Mouse (Mus musculus) liver, embryonic 12.5 days (tissue): Measurements from ENCODE around the gene C1qtnf1. TPM values are rescaled to one million over a fixed set of nuclear protein-coding genes. Genes with fewer than 3 reads are reported as not detected.

Experiments
- ATAC-seq: fragments of 200-750 bp; cut with Nextera tagmentation; 2 replicates; pipeline ENCODE4 v1.8.0; 2017; ENCODE audit warnings: moderate number of reproducible peaks, mild to moderate bottlenecking, moderate library complexity
- H3K27ac ChIP-seq: fragments of 300-500 bp; sonication (generic); 2 replicates; pipeline ENCODE4 v1.5.1; 2016; ENCODE audit warnings: mild to moderate bottlenecking
- H3K27me3 ChIP-seq: fragments of 300-500 bp; sonication (generic); replicated peaks from 2 replicates; pipeline ENCODE4 v1.6.1; 2016; ENCODE audit warnings: mild to moderate bottlenecking, moderate library complexity
- H3K36me3 ChIP-seq: fragments of 300-500 bp; sonication (generic); 2 replicates; pipeline ENCODE4 v1.6.1; 2016; ENCODE audit warnings: mild to moderate bottlenecking, moderate library complexity
- H3K4me1 ChIP-seq: fragments of 300-500 bp; sonication (generic); 2 replicates; pipeline ENCODE4 v1.6.1; 2016
- H3K4me2 ChIP-seq: fragments of 300-500 bp; sonication (generic); 2 replicates; pipeline ENCODE4 v1.6.1; 2016; ENCODE audit warnings: mild to moderate bottlenecking, moderate library complexity
- H3K4me3 ChIP-seq: fragments of 300-500 bp; sonication (generic); 2 replicates; pipeline ENCODE4 v1.5.1; 2016; ENCODE audit warnings: mild to moderate bottlenecking, moderate library complexity
- H3K9ac ChIP-seq: fragments of 300-500 bp; sonication (generic); 2 replicates; pipeline ENCODE4 v1.6.1; 2016; ENCODE audit warnings: mild to moderate bottlenecking, moderate library complexity
- H3K9me3 ChIP-seq: fragments of 300-500 bp; sonication (generic); replicated peaks from 2 replicates; pipeline ENCODE4 v1.6.1; 2016; ENCODE audit warnings: mild to moderate bottlenecking, moderate library complexity
- WGBS: fragments of 180-500 bp; shearing (Covaris S2); methylation state at CpG from one replicate; pipeline ENCODE4 v1.1.7; 2016; ENCODE audit not compliant: insufficient replicate concordance; 5-methylcytosine and 5-hydroxymethylcytosine counted together
- polyA plus RNA-seq: library from polyadenylated mRNA; unstranded; fragments of >200 nt; fragmentation: Nextera tagmentation; extraction: Ambion mirVana; gene quantifications from 2 replicates; pipeline ENCODE4 v1.2.1, GENCODE M21; 2016

The C1qtnf1 gene
- polyA plus RNA-seq, 1 experiment from 2014 or later: 1.8 TPM

DNA sequence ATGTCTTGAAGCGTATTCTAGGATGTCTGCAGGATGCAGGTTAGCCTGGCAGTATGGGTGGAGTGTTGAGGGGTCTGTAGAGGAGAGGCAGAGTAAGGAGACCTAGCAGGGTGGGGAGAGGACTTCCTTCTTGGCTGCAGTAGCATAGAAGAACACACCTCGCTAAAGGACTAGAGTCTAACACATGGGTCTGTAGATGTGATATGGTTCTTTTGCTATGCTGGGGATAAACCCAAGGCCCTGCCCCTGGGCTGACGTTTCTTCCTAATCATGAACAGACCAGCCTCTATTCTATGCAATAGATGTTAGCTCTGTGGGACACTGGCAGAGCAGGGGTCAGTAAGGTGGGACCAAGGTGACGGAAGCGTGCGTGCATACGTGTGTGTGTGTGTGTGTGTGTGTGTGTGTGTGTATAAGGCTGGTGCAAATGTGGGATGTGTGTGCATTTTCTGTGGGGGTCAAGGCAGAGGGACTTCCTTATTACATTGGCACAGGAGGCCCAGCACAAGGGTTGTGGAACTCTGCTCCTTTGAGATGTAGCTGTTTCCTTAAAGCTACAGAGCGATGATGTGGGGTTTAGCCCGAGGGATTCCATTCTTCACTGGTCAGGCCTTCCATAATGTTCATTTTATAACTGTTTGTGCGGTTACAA is 41.6 kb downstream of the C1qtnf1 start:
- Histone ChIP-seq H3K4me1 (peaks cover 47% of the 10 kb centered on the region), H3K27me3 (no peaks in the 10 kb centered on the region), H3K9ac (no peak overlapping the region), H3K27ac (peak overlapping the region; percentile 69; the same call in 1 of the 2 replicates), H3K9me3 (no peaks in the 10 kb centered on the region), H3K4me3 (no peak overlapping the region), H3K4me2 (0 out of 2 replicates have a peak overlapping the region, but pooled peaks have one; percentile 21), H3K36me3 (no peaks in the 10 kb centered on the region)
- no peak for ATAC-seq
- 67% methylated on average over 10 of the region's 10 CpGs for WGBS

DNA sequence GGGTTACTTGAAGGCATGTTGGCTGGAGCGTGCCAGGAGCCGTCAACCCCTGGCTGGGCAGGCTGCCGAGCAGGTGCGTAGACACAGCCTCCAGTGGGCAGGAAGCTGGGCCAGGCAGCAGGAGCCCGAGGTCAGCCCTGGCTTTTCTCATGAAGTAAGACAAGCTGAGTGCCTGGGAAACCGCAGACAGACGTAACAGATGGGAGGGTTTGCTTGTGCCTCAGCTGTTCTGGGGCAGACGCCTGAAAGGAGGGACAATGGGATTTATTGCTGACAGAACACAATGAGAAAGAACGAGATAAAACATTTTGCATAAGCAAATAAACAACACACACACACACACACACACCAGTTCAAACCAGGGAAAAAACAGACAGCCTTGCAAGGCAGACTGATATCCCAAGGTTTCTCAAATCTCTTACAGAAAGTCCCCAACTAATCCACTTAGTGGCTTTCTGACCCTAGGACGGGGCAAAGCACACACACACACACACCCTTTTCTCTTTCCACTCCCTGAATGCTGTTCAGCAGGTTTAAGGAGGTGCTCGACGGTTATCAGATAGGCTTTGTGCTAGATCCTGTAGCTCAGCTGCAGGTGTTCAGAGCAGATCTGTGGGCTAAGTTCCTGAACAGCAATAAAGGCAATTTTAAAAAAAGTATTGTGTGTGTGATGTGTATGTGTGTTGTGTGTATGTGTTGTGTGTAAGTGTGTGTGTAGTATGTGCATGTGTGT is 42.4 kb downstream of the C1qtnf1 start:
- H3K36me3 ChIP-seq: no peaks in the 10 kb centered on the region
- peak; percentile 83 for ATAC-seq
- peak overlapping the region; percentile 69 for H3K27ac ChIP-seq
- H3K9me3 ChIP-seq: no peaks in the 10 kb centered on the region
- WGBS: 33% methylated on average over 12 of the region's 12 CpGs
- no peak overlapping the region for H3K4me3 ChIP-seq
- peak overlapping the region; percentile 18; the same call in 1 of the 2 replicates for H3K9ac ChIP-seq
- H3K4me2 ChIP-seq: peak overlapping the region; percentile 21
- H3K4me1 ChIP-seq: peaks cover 53% of the 10 kb centered on the region
- no peaks in the 10 kb centered on the region for H3K27me3 ChIP-seq

DNA sequence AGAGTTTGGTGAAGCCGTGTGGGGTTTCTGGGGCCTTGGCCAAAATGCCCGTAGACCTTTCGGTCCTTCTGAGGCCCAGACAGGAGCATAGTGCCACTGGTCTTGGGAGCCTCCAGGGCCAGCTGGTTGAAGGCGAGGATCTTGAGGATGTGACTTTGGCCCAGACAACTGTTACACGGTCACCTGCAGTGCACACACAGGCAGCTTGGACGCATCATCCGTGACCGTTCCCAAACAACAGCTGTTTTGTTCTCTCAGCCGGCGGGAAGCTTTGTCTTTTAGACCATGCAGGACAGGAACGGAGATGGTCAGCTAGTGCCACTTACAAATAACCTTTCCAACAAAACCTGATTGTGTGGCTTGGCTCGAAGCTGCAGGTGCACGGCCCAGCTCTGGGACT is 43.7 kb downstream of the C1qtnf1 start:
- Histone ChIP-seq H3K4me3 (no peak overlapping the region), H3K9ac (no peak overlapping the region), H3K36me3 (no peaks in the 10 kb centered on the region), H3K27ac (no peak overlapping the region), H3K27me3 (no peaks in the 10 kb centered on the region), H3K9me3 (no peaks in the 10 kb centered on the region), H3K4me1 (peaks cover 59% of the 10 kb centered on the region), H3K4me2 (no peak overlapping the region)
- 86% methylated on average over 13 of the region's 13 CpGs for WGBS
- no peak for ATAC-seq

DNA sequence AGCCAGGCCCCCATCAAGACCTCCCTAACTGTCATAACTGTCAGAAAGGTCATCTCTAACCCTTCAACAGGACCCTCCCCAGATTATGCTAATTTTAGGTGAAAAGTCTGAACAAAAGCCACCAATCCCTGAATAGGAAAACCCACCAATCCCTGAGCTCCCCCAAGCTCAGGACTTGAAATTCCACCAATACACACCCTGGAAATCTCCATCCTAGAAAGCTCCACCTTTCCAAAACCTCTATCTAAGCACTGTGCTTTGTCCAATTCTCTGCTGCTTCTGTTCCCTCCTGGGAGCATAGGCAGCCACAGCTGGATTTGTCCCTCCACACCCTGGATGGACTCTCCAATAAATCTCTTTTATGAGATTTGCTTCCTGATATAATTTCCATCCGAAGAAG is 45.2 kb downstream of the C1qtnf1 start:
- no peak overlapping the region for H3K4me3 ChIP-seq

DNA sequence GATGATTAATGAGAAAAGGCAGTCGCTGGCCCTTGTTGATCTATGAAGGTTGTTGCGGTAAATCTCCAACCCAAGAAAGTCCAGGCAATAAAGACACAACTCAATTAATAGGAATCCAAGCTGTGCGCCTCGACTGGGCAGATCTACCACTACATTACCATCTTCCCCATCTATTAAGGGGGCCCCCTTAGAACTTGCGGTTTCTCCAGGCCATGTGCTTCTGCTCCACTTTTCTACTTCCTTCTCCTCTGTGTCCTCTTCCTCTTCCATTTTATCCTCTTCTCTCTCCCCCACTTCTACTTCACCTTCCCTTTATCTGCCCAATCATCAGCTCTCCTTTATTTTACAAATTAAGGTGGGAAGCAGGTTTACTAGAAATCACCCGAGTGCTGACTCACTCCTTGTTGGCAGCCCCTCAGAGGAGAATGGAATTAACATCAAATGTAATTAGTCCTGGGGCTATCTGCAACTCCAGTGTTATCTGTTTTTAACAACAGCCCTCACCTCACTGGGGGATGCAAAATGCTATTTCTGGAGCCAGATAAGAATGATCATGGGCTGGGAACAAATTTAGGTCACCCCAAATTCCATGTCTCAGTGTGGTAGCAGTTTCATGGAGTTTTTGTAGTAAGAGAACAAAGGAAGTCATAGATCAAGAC is 46.0 kb downstream of the C1qtnf1 start:
- 47% methylated on average over 6 of the region's 6 CpGs for WGBS
- H3K4me2 ChIP-seq: peak overlapping the region; percentile 17
- peaks cover 68% of the 10 kb centered on the region for H3K4me1 ChIP-seq

More for the DNA sequence above, 45.2 kb downstream of the C1qtnf1 start:
- Histone ChIP-seq H3K27me3 (no peaks in the 10 kb centered on the region), H3K9ac (no peak overlapping the region), H3K9me3 (no peaks in the 10 kb centered on the region), H3K27ac (peak overlapping the region; percentile 59; the same call in 1 of the 2 replicates), H3K36me3 (no peaks in the 10 kb centered on the region), H3K4me1 (peaks cover 64% of the 10 kb centered on the region), H3K4me2 (peak overlapping the region; percentile 17; the same call in 1 of the 2 replicates)
- no peak for ATAC-seq
- WGBS: 79% methylated on average over 1 of the region's 1 CpGs

DNA sequence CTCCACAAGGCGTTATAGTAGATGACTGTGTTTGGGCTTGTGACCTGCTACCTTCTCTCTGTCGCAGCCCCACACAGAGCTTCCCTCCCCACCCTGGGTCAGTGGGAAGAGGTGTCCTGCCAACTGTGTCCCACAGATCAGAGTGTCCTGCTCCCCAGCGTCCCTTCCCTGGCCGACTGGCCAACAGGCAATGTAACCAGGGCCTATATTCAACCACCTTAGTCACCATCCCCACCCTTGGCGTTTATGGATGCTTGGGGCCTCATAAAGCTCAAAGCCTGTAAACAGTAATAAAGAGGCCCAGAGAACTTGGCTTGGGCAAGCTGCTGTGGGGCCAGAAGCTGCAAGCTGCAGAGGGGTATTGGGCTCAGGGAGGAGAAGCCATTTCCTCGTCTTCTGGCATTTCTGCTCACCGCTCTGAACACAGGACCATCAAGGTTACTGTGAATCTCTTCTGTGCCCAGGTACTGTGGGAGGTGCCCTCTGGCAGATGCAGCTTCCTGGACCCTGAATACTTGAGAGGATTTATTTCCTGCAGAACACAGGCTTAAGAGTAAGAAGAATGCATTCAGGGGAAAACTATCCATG is 47.6 kb downstream of the C1qtnf1 start:
- WGBS: 77% methylated on average over 7 of the region's 7 CpGs
- Histone ChIP-seq H3K27me3 (no peaks in the 10 kb centered on the region), H3K27ac (no peak overlapping the region; the same call in 1 of the 2 replicates), H3K9ac (no peak overlapping the region), H3K4me1 (peaks cover 54% of the 10 kb centered on the region), H3K4me3 (no peak overlapping the region), H3K4me2 (no peak overlapping the region), H3K9me3 (no peaks in the 10 kb centered on the region), H3K36me3 (peaks cover 15% of the 10 kb centered on the region)
- no peak for ATAC-seq

More for the DNA sequence above, 46.0 kb downstream of the C1qtnf1 start:
- Histone ChIP-seq H3K9me3 (no peaks in the 10 kb centered on the region), H3K4me3 (no peak overlapping the region), H3K9ac (no peak overlapping the region), H3K36me3 (peaks cover 3% of the 10 kb centered on the region), H3K27ac (peak overlapping the region; percentile 59), H3K27me3 (no peaks in the 10 kb centered on the region)
- no peak for ATAC-seq

DNA sequence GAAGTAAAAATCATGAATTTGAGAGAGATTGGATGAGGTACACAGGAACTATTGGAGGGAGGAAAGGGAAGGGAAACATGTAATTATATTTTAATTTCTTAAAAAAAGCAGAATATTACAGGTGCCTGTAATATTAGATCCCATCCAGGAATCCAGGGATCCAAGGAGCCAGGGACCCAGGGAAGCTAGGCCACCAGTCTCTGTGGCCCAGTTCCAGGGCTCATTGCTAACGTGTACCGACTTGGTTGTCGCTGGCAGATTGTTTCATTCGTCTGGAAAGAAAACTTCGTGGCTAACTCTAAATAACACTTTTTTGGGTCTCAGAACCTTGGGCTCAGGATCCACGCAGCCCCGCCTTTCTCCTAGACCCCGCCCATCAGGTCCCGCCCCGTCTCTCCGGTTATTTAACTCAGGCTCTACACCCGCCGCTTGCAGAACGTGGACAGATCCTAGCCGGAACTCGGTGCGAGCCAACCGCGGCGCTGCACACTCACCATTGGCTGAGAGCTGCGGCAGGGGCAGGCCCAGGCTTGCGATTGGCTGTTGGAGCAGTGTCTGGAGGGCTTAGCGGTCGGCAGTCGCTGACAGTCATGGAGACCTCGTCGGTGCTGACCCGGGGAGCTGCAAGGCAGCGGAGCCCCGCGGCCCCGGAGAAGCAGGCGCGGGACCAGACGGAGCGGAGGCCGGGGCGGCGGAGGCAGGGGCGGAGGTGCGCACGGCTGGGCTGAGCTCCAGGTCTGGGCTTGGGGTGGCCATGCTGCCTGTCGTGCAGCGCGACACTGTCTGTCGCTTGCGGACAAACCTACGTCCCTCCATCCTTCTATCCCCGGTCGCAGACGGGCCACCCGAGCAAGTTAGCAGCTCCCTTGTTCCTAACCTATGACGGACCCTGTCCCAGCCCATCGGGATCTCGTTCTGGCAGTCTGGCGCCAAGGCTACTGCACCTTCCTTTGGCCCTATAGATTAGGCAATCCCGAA is 48.7 kb downstream of the C1qtnf1 start, which contains the start of gene Engase:
Engase (plus strand) TSS at position 434 of the 978 bp plus-strand sequence.
- WGBS: 1% methylated on average over 57 of the region's 57 CpGs
- peak within 1 kb of the TSS; percentile 70 for H3K27ac ChIP-seq
- ATAC-seq: peak; percentile 99
- H3K4me3 ChIP-seq: peak within 1 kb of the TSS; percentile 76
- H3K9me3 ChIP-seq: no peaks in the 10 kb centered on the region
- H3K4me1 ChIP-seq: peaks cover 46% of the 10 kb centered on the region
- H3K27me3 ChIP-seq: no peaks in the 10 kb centered on the region
- H3K9ac ChIP-seq: peak within 1 kb of the TSS; percentile 81
- peaks cover 24% of the 10 kb centered on the region for H3K36me3 ChIP-seq
- peak within 1 kb of the TSS; percentile 94 for H3K4me2 ChIP-seq

DNA sequence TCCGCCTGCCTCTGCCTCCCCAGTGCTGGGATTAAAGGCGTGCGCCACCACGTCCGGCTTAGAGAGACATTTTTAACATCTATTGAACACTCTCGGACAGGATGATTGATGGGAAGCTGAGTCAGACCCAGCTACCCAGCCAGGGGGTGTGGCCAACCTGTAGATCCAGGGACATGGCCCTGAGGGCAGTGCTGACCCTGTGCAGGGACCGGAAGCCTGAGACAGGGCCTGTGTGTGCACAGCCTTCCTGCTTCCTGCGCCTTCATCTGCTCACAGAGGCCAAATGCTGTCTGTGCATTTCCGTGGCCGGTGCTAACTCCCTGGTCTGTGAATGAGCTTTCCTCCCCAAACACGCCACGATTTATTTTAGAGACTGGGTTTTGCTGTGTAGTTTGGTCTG is 51.8 kb downstream of the C1qtnf1 start:
- Histone ChIP-seq H3K4me2 (no peak overlapping the region), H3K36me3 (peaks cover 54% of the 10 kb centered on the region), H3K9ac (no peak overlapping the region), H3K4me3 (no peak overlapping the region), H3K4me1 (peaks cover 26% of the 10 kb centered on the region), H3K27ac (no peak overlapping the region), H3K9me3 (no peaks in the 10 kb centered on the region), H3K27me3 (no peaks in the 10 kb centered on the region)
- 66% methylated on average over 12 of the region's 12 CpGs for WGBS
- ATAC-seq: no peak

DNA sequence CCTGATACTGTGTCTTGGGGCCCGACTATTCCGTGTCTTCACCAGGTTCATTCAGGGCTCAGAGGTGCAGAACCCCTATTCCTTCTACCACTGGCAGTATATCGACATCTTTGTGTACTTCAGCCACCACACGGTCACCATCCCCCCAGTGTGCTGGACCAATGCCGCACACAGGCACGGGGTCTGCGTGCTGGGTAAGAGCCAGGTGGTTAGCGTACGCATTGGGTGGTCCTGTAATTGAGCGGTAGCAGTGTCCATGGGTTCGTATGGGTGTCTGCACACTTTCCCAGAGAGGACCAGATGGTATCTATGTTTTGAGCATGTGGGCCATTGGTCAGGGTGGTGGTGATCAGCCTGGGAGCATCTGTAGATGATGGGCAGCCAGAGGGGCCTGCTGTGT is 53.2 kb downstream of the C1qtnf1 start:
- Histone ChIP-seq H3K27me3 (no peaks in the 10 kb centered on the region), H3K4me1 (peaks cover 18% of the 10 kb centered on the region), H3K36me3 (peaks cover 69% of the 10 kb centered on the region), H3K27ac (no peak overlapping the region), H3K4me2 (no peak overlapping the region), H3K9ac (no peak overlapping the region), H3K4me3 (no peak overlapping the region), H3K9me3 (no peaks in the 10 kb centered on the region)
- 87% methylated on average over 11 of the region's 11 CpGs for WGBS
- ATAC-seq: no peak

DNA sequence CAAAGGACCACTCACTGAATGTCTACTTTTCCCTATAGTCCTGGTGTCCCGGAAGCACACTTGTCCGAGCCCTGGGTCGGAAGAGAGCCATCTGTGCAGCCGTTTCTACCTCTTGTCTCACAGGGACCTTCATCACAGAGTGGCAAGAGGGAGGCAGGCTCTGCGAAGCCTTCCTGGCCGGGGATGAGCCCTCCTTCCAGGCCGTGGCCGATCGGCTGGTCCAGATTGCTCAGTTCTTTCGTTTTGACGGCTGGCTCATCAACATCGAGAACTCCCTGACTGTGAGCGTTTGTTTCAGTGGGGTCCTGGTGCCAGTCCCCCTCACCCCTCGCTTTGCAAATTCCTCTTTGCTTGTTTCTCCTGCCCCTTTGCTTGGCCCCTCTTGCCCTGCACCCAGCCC is 53.7 kb downstream of the C1qtnf1 start:
- Histone ChIP-seq H3K9me3 (no peaks in the 10 kb centered on the region), H3K27me3 (no peaks in the 10 kb centered on the region), H3K4me2 (no peak overlapping the region), H3K27ac (no peak overlapping the region), H3K36me3 (peaks cover 74% of the 10 kb centered on the region), H3K4me1 (peaks cover 16% of the 10 kb centered on the region), H3K9ac (no peak overlapping the region), H3K4me3 (no peak overlapping the region)
- ATAC-seq: no peak
- WGBS: 81% methylated on average over 14 of the region's 14 CpGs

DNA sequence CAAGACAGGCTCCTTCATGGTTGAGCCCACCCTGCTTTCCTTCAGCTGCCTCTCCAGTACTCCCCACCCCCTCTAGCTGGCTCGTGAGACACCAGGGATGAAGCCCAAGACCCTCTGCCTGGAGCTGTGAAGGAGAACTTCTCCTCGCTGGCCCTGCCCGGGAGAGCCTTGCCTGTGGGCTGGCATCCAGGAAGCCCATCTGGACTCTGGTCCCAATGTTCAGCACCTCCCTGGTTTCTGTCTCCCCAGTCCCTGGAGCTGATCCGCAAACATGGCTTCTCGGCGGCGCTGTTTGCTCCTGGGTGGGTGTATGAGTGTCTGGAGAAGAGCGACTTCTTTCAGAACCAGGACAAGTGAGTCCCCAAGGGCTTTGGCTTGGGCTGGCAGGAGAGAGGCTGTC is 56.2 kb downstream of the C1qtnf1 start:
- Histone ChIP-seq H3K4me1 (no peaks in the 10 kb centered on the region), H3K27me3 (no peaks in the 10 kb centered on the region; the same call in 1 of the 2 replicates), H3K9me3 (no peaks in the 10 kb centered on the region), H3K27ac (no peak overlapping the region), H3K4me2 (no peak overlapping the region), H3K36me3 (peaks cover 89% of the 10 kb centered on the region), H3K4me3 (no peak overlapping the region), H3K9ac (no peak overlapping the region)
- ATAC-seq: no peak
- WGBS: 91% methylated on average over 8 of the region's 8 CpGs
